Mouse (Mus musculus): ENCODE data around the gene Ldhal6b. TPM values are rescaled to one million over a fixed set of nuclear protein-coding genes. Genes with fewer than 3 reads are reported as not detected.

Gene Ldhal6b
- polyA plus RNA-seq, 1 experiment from 2014 or later = not detected

Small RNA genes within 50 kb of the gene (microRNA-seq; reads per million reads assigned to microRNA genes)
- not detected for gene Gm22475

Other genes with a start within 250 kb of the Ldhal6b start
- gene Tmem242, start 21.5 kb upstream of the Ldhal6b start, polyA plus RNA-seq (2015; fragmentation: Nextera tagmentation; extraction: Ambion mirVana) = 54.1 and 55.9 TPM in 2 replicates
- gene Zdhhc14, start 73.8 kb upstream of the Ldhal6b start, polyA plus RNA-seq (2015; fragmentation: Nextera tagmentation; extraction: Ambion mirVana) = 4.7 and 6.0 TPM in 2 replicates

Measured in liver, embryonic 13.5 days (tissue).